Mouse (Mus musculus): ENCODE results near the gene Gja4.

Gja4 gene

GRCm38 (mm10) chr4:127313861-127314260 is at the start of gene Gja4:
Gene Gja4 (minus strand): TSS chr4:127314039.
- DNase-seq, result peak; percentile 66

DNA sequence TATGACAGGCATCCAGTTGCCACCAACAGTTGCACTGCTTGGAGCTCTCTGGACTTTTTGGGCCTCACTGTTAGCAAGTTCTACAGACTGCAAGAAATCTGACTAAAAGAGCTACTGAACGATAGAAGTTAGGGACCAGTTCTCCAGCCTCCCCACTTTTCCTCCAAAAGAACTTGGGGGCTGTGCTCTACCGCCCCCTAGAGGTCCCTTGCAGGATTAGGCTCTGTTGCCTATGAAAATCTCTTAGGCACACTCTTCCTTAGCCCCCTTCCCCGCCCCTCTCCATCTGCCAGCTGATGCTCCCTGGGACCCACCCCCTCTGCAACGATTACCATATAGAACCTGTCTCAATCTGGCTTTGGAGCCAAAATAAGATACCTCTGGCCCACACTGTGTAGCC is 49.5 kb upstream of the Gja4 start:
- no peak for DNase-seq

DNA sequence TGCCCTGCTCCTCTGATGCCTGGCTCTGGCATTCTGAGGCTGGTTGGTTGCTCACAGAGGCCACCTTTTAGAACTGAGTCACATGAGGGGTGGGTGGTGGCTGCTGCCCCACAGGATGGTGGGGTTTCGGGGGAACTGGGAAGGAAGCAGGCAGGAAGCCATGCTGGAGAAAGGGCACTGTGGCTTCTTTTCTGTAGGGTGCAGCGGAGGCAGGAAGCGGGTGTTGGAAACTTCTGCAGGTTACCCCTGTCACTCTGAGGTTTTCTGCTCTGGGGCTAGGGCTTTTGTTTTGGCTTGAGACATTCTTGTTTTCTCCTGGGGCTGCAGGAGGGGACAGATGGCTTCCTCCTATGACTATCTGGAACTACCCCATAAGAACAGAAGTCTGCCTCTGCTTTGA is 48.7 kb upstream of the Gja4 start:
- DNase-seq, result no peak

- DNase-seq, result no peak
Observed at GRCm38 (mm10) chr4:127358018-127358417, 44.2 kb upstream of the Gja4 start, which contains the start of gene Gjb5. Gene Gjb5 (minus strand): TSS chr4:127358181.

DNA sequence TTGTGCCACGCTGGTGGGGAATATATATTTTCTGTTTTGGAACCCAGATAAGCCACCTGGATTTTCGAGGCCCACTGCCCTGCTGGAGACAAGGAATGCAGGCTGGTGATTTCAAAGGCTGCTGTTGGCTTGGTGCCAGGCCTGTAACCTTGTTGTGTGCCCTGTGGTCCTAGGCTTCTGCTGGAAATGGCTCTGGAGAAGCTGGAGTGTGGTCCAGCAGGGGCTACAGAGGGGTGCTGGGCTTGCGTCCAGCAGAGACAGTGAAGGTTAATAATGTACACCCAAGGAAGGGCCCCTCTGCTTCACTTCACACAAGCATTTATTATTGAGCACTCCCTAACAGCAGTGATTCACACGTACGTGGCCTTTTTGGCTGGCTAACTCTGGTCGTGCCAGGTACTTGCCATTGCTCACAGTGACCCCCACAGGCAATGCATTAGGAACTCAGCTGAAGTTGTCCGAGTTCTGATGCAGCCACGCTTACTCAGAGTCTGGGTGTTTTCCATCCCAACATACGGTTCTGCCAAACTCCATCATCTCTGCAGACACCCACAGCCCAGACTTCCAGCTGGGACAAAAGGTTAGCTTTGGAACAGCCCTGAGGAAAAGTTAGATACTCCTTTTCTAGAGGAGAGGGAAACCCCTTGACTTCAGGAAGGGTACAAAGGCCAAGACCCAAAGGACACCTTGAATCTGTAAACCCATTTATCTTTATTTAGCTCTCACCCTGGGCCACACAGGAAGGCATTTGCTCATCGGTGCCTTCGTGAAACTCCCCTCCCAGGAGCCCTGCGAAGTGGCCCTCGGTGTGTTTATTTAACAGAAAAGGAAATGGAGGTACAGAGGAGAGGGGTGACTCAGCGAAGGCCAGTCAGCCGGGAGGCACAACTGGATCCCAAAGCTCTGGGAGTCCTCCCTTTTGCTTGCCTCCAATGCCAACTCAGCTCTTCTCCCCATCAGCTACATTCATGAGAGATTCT is 41.0 kb upstream of the Gja4 start:
- DNase-seq, result no peak

DNA sequence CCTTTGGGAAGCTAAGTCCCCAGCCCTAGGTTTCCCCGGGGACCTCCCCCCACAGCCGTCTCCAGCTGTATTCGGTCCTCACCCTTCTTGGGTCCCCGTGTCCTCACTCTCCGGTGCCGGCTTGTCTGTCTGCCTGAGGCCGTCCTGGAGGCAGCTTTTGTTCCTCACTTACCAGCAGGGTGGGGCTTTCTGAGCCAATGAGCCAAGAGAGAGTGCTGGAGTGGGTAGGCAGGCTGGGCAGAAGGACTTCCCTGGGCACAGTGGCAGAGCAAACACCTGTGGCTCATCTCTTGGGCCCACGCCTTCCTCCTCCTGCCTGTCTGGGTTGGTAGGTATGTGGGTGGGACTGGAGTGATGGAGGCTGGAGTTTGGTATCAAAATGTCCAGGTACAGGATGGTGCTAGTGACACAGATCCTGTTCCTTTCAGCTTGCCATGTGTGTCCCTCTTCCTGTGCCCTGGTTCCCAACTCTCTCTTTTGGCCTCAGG is 40.2 kb upstream of the Gja4 start, which contains the start of gene Gjb4:
Gene Gjb4, minus strand, starts transcription at position 131 of the 488 bp plus-strand sequence.
- no peak for DNase-seq

DNA sequence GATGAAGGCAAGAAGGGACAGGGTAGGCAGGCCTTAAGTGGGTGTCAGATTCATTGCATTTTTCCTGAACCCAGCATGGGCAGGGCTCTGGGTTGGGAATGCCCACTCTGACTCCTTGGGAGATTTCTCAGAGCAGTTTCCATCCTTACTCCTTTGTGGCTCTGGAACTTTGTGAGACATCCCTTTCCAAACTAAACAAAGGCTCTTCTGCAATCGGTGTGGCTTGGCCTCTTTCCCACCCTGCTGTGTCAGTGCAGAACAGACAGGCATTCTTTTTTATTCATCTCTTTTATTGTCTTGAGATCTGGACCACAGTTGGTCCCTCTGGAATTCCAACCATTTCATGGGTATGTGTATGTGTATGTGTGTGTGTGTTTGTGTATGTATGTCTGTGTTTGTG is 38.8 kb upstream of the Gja4 start:
- no peak for DNase-seq

DNA sequence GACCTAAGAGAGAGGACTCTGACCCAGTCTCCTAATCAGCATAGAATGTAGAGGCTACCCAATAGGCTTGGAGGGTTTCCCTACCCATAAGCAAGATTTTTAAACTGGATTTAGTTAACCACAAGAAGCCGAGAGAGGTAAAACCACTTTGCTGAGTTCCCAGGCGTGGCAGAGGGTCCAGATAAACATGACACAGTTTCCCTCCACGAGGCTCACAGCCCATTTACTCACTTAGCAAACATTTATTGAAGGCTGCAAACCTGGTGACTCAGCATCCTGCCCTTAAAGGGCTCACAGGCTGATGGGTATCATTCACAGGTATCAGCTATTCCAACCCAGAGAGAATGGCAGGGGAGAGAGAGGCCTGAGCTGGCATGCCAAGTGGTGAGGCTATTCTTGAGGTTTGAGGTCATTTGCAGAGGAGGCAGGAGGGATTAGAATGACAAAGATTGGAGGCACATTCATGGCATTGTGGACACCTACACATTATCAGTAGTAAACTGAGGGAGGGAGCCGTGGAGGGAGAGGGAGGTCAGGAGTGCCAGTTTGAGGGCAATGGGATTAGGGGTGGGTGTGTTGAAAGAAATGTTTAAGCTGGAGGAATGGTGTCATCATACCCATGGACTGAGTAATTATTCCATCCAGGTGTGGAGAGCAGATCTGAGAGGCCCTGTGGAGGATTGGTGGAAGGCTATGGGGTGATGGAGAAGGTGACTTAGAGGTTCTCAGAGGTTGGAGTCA is 35.9 kb upstream of the Gja4 start:
- no peak for DNase-seq

- DNase-seq, result no peak
Observed at GRCm38 (mm10) chr4:127345000-127345399, 31.2 kb upstream of the Gja4 start.

GRCm38 (mm10) chr4:127341372-127341771 is 27.5 kb upstream of the Gja4 start:
- DNase-seq, result no peak

DNA sequence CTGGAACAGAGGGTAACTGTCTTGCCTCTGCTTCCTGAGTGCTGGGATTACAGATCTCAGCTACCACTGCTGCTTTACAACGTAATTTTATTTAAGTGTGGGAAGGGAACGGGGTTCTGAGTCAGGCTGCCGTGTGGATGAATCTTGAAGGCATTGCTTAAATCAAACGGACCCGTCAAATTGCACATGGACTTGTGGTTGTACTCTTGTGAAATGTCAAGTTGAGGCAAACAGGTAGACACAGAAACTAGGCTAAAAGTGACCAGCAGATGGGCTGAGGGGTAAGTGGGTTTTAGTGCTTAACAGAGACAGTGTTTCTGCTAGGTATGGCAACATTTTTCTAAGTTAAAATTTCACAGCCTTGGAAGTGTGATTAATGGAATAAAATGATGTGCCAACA is 23.8 kb upstream of the Gja4 start:
- no peak for DNase-seq

- no peak for DNase-seq
Observed at GRCm38 (mm10) chr4:127334870-127335504, 21.1 kb upstream of the Gja4 start.

GRCm38 (mm10) chr4:127331171-127331570 is 17.3 kb upstream of the Gja4 start:
- no peak for DNase-seq

- DNase-seq, result peak; percentile 29
Observed at GRCm38 (mm10) chr4:127330181-127331100, 16.6 kb upstream of the Gja4 start, which contains the start of gene Gjb3. Gene Gjb3 (minus strand): TSS chr4:127330844.

- no peak for DNase-seq
Observed at GRCm38 (mm10) chr4:127329751-127330150, 15.9 kb upstream of the Gja4 start.

- DNase-seq, result no peak
Observed at GRCm38 (mm10) chr4:127329046-127329445, 15.2 kb upstream of the Gja4 start.

DNA sequence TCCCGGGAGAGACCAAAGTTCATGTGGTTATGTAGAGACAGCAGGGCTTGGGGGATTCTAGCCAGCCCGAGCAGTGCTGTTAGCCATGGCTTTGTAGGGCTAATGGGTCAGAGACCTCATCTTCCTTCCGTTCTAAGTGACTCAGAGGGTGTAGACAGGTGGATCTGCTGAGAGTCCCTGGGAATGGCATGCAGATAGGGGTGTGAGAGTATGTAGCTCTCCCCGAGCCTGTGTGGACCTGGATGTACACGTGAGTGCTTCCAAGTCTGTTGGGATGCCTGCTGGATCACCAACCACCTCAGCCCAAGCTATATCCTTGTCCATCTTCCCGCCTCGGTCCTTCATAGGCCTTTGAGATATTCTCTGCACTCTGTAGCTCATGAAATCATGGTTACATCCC is 14.5 kb upstream of the Gja4 start:
- DNase-seq, result no peak

- no peak for DNase-seq
Observed at GRCm38 (mm10) chr4:127327749-127328148, 13.9 kb upstream of the Gja4 start.

DNA sequence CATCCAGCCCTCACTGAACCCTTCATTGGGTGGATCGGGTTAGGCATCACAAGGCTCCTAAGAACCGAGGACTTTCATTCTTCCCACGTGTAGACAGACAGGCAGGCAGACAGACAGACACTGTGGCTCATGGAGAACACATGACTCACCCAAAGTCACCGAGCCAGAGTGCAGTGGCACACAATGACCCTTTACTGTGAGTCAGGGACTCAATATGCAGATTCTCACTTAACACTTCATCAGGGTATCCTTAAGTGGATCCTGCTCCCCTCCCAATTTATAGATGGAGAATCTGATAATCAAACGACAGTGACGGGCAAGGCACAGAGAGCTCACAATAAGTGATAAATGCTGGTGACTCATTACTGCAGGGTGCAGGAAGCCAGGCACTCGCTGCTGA is 13.4 kb upstream of the Gja4 start:
- DNase-seq, result no peak

DNA sequence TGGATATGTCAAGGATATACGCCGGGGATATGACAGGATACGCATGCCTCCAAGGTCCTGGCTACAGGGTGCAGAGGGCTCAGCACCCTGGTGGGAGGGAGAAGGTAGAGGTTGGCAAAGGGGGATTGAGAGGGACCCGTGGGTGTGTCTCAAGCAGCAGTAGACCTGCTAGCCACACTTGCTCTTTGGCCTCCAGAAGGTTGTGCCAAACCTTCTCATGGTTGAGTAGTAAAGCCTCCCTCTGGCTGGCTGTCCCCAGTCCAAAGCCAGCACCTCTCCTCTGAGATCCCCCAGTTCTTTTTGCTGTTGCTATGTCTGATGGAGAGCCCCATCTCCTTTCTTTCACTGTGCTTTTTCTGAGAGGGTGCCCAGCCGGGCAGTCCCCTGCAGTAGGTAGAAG is 11.4 kb upstream of the Gja4 start:
- DNase-seq, result no peak

DNA sequence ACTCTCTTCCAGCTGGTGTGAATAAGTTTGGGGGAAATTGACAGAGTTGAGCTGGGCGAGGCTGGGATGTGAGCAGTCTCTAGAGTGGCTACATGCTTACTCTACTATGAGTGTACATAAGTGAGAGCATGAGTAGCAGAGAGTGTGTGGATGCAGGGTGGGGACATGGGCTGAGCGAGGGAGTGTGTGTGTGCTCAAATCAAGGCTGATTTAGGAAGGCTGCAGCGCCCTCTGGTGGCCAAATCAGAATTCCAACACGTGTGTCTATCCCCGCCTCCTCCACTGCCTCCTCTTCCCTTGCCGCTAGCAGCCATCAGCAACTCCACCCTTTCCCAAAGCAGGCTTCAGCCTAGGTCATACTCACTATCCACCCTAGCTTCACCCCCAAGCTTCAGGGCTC is 10.9 kb upstream of the Gja4 start:
- DNase-seq, result peak; percentile 96

DNA sequence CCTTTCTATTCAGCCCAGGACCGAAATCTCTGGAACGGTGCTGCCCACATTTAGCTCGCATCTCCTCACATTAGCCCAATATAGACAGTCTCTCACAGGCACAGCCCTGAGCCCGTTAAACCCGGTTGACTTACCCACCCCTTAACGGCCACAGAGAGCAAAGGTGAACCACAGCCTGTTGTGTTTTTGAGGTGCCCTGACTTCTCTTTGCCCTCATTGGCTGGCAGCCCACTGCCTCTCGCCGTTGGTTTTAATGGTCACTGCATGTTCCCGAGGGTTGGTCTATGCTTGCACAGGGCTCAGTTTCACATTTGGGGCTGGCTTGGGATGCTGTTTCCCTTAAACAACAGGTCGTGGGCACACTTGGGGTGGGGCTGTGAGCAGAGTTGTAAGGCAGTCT is 10.5 kb upstream of the Gja4 start:
- DNase-seq, result no peak

All from right cerebral cortex, postnatal 4 days (tissue).